Mouse (Mus musculus) megakaryocyte, embryonic 14.5 days (primary cell): ENCODE measurements around the gene Pip5k1b.

Experiments
- FLI1 ChIP-seq: IDR thresholded peaks from 2 replicates; pipeline ENCODE4 v1.6.1; 2012; ENCODE audit warnings: low read length, inconsistent platforms, mixed read lengths
- GATA1 ChIP-seq: IDR thresholded peaks from 3 replicates; pipeline ENCODE4 v1.6.1; 2012; ENCODE audit warnings: mixed read lengths, low read length, inconsistent platforms, borderline replicate concordance

DNA sequence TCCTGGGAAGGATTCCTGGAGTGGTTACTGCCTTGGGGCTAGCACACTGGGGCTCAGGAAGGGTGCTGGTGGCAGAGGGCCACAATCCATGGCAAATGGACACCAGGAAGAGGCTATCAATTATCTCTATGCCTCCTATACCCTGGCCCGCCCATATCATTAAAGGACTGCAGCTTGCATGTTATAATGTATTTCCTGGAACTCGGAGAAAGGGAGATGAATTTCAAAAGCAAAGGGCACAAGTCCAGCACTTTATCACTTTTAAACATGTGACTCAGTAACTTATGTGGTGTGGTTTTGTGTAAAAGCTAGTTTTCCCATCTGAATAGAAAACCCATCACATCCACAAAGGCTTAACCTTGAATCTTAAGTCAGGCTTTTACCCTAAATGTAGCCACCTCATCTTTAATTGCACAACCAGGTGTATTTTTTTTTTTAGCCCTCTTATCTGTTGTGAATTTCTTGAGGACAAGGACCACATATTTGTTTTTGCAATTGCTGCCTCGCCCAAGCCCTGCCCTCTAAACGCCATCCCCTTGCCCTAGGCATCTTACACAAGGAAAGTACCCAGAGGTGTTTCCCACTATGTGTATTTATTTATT lies 27.4 kb downstream of the Pip5k1b start:
- TF ChIP-seq GATA1 = no peak
- TF ChIP-seq FLI1 = no peak
